Mouse (Mus musculus): ENCODE data around the gene Myl4. TPM values are rescaled to one million over a fixed set of nuclear protein-coding genes. Genes with fewer than 3 reads are reported as not detected.

Myl4 gene
- total and polyA plus RNA-seq, 2 experiments from 2014 or later, result 4.0 to 4.6 TPM

- H3K4me1 ChIP-seq (ENCODE audit: insufficient read depth, low read length), result no peaks in the 10 kb centered on the region
- no peak for TF ChIP-seq CTCF (IDR thresholded peaks at IDR 0.05)
- H3K27ac ChIP-seq (ENCODE audit: low read depth, low read length), result no peak overlapping the region
- WGBS, result 87% methylated on average over 4 of the region's 4 CpGs
- no peaks in the 10 kb centered on the region for H3K27me3 ChIP-seq (ENCODE audit: insufficient read depth, low read length)
- ATAC-seq (ENCODE audit: low FRiP score) (no peak), DNase-seq (ENCODE audit: low spot score) (no peak)
- H3K9me3 ChIP-seq (ENCODE audit: low read length), result no peaks in the 10 kb centered on the region
- H3K4me2 ChIP-seq (ENCODE audit: low read depth, low read length, poor library complexity, severe bottlenecking), result no peak overlapping the region
- H3K9ac ChIP-seq (replicated peaks; ENCODE audit: low read length, poor library complexity, severe bottlenecking), result no peak overlapping the region
- no peak overlapping the region for H3K4me3 ChIP-seq (ENCODE audit: low read depth, low read length)
- no peaks in the 10 kb centered on the region for H3K36me3 ChIP-seq (ENCODE audit: insufficient read depth, low read length)
Measured at GRCm38 (mm10) chr11:104558065-104558464, 7.6 kb downstream of the Myl4 start.

- H3K4me3 ChIP-seq (ENCODE audit: low read depth, low read length), result no peak overlapping the region
- ATAC-seq (ENCODE audit: low FRiP score) (no peak), DNase-seq (ENCODE audit: low spot score) (no peak)
- no peaks in the 10 kb centered on the region for H3K4me1 ChIP-seq (ENCODE audit: insufficient read depth, low read length)
- TF ChIP-seq CTCF (IDR thresholded peaks at IDR 0.05), result no peak
- no peak overlapping the region for H3K4me2 ChIP-seq (ENCODE audit: low read depth, low read length, poor library complexity, severe bottlenecking)
- no peaks in the 10 kb centered on the region for H3K9me3 ChIP-seq (ENCODE audit: low read length)
- no peaks in the 10 kb centered on the region for H3K36me3 ChIP-seq (ENCODE audit: insufficient read depth, low read length)
- H3K27ac ChIP-seq (ENCODE audit: low read depth, low read length), result no peak overlapping the region
- H3K9ac ChIP-seq (replicated peaks; ENCODE audit: low read length, poor library complexity, severe bottlenecking), result no peak overlapping the region
- 66% methylated on average over 4 of the region's 4 CpGs for WGBS
- H3K27me3 ChIP-seq (ENCODE audit: insufficient read depth, low read length), result no peaks in the 10 kb centered on the region
Measured at GRCm38 (mm10) chr11:104558651-104559403, 8.4 kb downstream of the Myl4 start.

DNA sequence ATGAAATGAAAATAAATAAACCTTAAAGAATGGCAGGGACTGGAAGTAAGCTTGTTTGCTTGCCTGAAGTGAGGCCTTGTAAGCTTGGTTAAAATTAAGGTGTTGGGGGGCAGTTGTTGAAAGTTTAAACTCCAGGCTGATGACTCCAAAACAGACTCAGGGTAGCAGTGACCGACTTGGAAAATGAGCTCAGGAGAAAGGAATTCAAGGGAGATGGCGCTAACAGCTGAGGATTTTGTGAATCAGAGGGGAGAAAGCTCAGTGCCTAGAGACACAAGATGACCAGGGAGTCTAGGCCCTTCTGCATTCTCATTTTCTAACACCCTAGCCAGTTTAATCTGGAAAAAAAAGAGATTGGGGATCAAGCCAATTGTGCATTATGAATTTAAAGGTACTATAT is 10.5 kb downstream of the Myl4 start:
- no peak overlapping the region for H3K4me3 ChIP-seq (ENCODE audit: low read depth, low read length)
- ATAC-seq (ENCODE audit: low FRiP score) (no peak), DNase-seq (ENCODE audit: low spot score) (no peak)
- TF ChIP-seq CTCF (IDR thresholded peaks at IDR 0.05), result no peak
- H3K9ac ChIP-seq (replicated peaks; ENCODE audit: low read length, poor library complexity, severe bottlenecking), result no peak overlapping the region
- no peaks in the 10 kb centered on the region for H3K36me3 ChIP-seq (ENCODE audit: insufficient read depth, low read length)
- 58% methylated on average over 2 of the region's 2 CpGs for WGBS
- H3K9me3 ChIP-seq (ENCODE audit: low read length), result no peaks in the 10 kb centered on the region
- no peaks in the 10 kb centered on the region for H3K4me1 ChIP-seq (ENCODE audit: insufficient read depth, low read length)
- no peak overlapping the region for H3K4me2 ChIP-seq (ENCODE audit: low read depth, low read length, poor library complexity, severe bottlenecking)
- no peaks in the 10 kb centered on the region for H3K27me3 ChIP-seq (ENCODE audit: insufficient read depth, low read length)
- H3K27ac ChIP-seq (ENCODE audit: low read depth, low read length), result no peak overlapping the region

- TF ChIP-seq CTCF (IDR thresholded peaks at IDR 0.05), result no peak
- WGBS, result 77% methylated on average over 1 of the region's 1 CpGs
- no peak overlapping the region for H3K27ac ChIP-seq (ENCODE audit: low read depth, low read length)
- ATAC-seq (ENCODE audit: low FRiP score) (no peak), DNase-seq (ENCODE audit: low spot score) (no peak)
- H3K9me3 ChIP-seq (ENCODE audit: low read length), result no peaks in the 10 kb centered on the region
- H3K9ac ChIP-seq (replicated peaks; ENCODE audit: low read length, poor library complexity, severe bottlenecking), result no peak overlapping the region
- H3K4me2 ChIP-seq (ENCODE audit: low read depth, low read length, poor library complexity, severe bottlenecking), result no peak overlapping the region
- H3K27me3 ChIP-seq (ENCODE audit: insufficient read depth, low read length), result no peaks in the 10 kb centered on the region
- H3K4me3 ChIP-seq (ENCODE audit: low read depth, low read length), result no peak overlapping the region
- no peaks in the 10 kb centered on the region for H3K36me3 ChIP-seq (ENCODE audit: insufficient read depth, low read length)
- no peaks in the 10 kb centered on the region for H3K4me1 ChIP-seq (ENCODE audit: insufficient read depth, low read length)
Measured at GRCm38 (mm10) chr11:104563496-104563895, 13.0 kb downstream of the Myl4 start.

DNA sequence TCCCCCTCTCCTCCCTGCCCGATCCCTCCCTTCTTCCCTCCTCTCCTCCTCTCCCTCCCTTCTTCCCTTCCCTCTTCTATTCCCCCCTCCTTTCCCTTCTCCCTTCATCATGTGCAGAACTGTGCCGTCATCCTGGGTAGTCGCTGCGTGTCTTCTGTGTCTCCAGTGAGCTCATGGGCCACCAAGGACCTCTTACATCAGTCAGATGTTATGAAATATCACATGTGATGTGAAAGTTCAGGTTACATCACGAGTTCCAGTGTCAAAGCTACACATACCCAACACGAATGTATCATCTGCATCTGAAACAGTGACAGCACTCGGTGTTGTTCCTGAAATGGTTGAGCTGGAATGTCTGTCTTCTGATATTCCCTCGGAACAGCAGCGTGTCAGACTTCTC is 14.7 kb downstream of the Myl4 start:
- Histone ChIP-seq H3K4me1 (ENCODE audit: insufficient read depth, low read length) (no peaks in the 10 kb centered on the region), H3K27me3 (ENCODE audit: insufficient read depth, low read length) (no peaks in the 10 kb centered on the region), H3K27ac (ENCODE audit: low read depth, low read length) (no peak overlapping the region), H3K4me2 (ENCODE audit: low read depth, low read length, poor library complexity, severe bottlenecking) (no peak overlapping the region), H3K36me3 (ENCODE audit: insufficient read depth, low read length) (no peaks in the 10 kb centered on the region), H3K9ac (replicated peaks; ENCODE audit: low read length, poor library complexity, severe bottlenecking) (no peak overlapping the region), H3K9me3 (ENCODE audit: low read length) (no peaks in the 10 kb centered on the region), H3K4me3 (ENCODE audit: low read depth, low read length) (no peak overlapping the region)
- ATAC-seq (ENCODE audit: low FRiP score) (no peak), DNase-seq (ENCODE audit: low spot score) (no peak)
- WGBS, result 84% methylated on average over 9 of the region's 9 CpGs
- no peak for TF ChIP-seq CTCF (IDR thresholded peaks at IDR 0.05)

GRCm38 (mm10) chr11:104566097-104566496 is 15.6 kb downstream of the Myl4 start:
- H3K4me2 ChIP-seq (ENCODE audit: low read depth, low read length, poor library complexity, severe bottlenecking), result no peak overlapping the region
- H3K27ac ChIP-seq (ENCODE audit: low read depth, low read length), result no peak overlapping the region
- ATAC-seq (ENCODE audit: low FRiP score), result no peak
- no peaks in the 10 kb centered on the region for H3K9me3 ChIP-seq (ENCODE audit: low read length)
- WGBS, result 87% methylated on average over 6 of the region's 6 CpGs
- no peak for DNase-seq (ENCODE audit: low spot score)
- no peak overlapping the region for H3K4me3 ChIP-seq (ENCODE audit: low read depth, low read length)
- no peak for TF ChIP-seq CTCF (IDR thresholded peaks at IDR 0.05)
- H3K4me1 ChIP-seq (ENCODE audit: insufficient read depth, low read length), result no peaks in the 10 kb centered on the region
- H3K36me3 ChIP-seq (ENCODE audit: insufficient read depth, low read length), result no peaks in the 10 kb centered on the region
- no peaks in the 10 kb centered on the region for H3K27me3 ChIP-seq (ENCODE audit: insufficient read depth, low read length)
- no peak overlapping the region for H3K9ac ChIP-seq (replicated peaks; ENCODE audit: low read length, poor library complexity, severe bottlenecking)
